Mouse (Mus musculus) midbrain, embryonic 14.5 days (tissue): ENCODE data around the gene Tepsin. TPM values are rescaled to one million over a fixed set of nuclear protein-coding genes. Genes with fewer than 3 reads are reported as not detected.
A peak's percentile ranks its signal among the peaks of the same experiment; 100 is the strongest.

Source experiments
- ATAC-seq: fragments of 200-750 bp; cut with Nextera tagmentation; 2 replicates; pipeline ENCODE4 v1.8.0; 2017; ENCODE audit warnings: moderate number of reproducible peaks, moderate library complexity; ENCODE audit not compliant: low FRiP score, low TSS enrichment
- DNase-seq: peaks from one replicate; pipeline ENCODE4 v3.0.0-alpha.2; 2015
- H3K27ac ChIP-seq: fragments of 300-500 bp; sonication (generic); replicated peaks from 2 replicates; pipeline ENCODE4 v1.5.1; 2014; ENCODE audit warnings: mild to moderate bottlenecking, low read depth, low read length, moderate library complexity
- H3K27me3 ChIP-seq: fragments of 300-500 bp; sonication (generic); 2 replicates; pipeline ENCODE4 v1.6.1; 2014; ENCODE audit warnings: low read length, control low read depth, mixed read lengths; ENCODE audit not compliant: control insufficient read depth, insufficient read depth
- H3K36me3 ChIP-seq: fragments of 300-500 bp; sonication (generic); 2 replicates; pipeline ENCODE4 v1.6.1; 2014; ENCODE audit warnings: low read length, control low read depth; ENCODE audit not compliant: control insufficient read depth, insufficient read depth
- H3K4me1 ChIP-seq: fragments of 300-500 bp; sonication (generic); 2 replicates; pipeline ENCODE4 v1.6.1; 2014; ENCODE audit warnings: mild to moderate bottlenecking, antibody characterized with exemption, low read length, control low read depth; ENCODE audit not compliant: control insufficient read depth, insufficient read depth
- H3K4me2 ChIP-seq: fragments of 300-500 bp; sonication (generic); 2 replicates; pipeline ENCODE4 v1.6.1; 2014; ENCODE audit warnings: mild to moderate bottlenecking, low read length, moderate library complexity
- H3K4me3 ChIP-seq: fragments of 300-500 bp; sonication (generic); replicated peaks from 2 replicates; pipeline ENCODE4 v1.5.1; 2014; ENCODE audit warnings: low read depth, low read length
- H3K9ac ChIP-seq: fragments of 300-500 bp; sonication (generic); replicated peaks from 2 replicates; pipeline ENCODE4 v1.6.1; 2014; ENCODE audit warnings: mild to moderate bottlenecking, low read length, moderate library complexity
- H3K9me3 ChIP-seq: fragments of 300-500 bp; sonication (generic); 2 replicates; pipeline ENCODE4 v1.6.1; 2016; ENCODE audit warnings: low read length, control low read depth, mixed read lengths; ENCODE audit not compliant: control insufficient read depth
- WGBS: fragments of 180-500 bp; shearing (Covaris S2); extraction: QIAGEN DNeasy Blood & Tissue Kit; methylation state at CpG from one replicate; pipeline ENCODE4 v1.1.7; 2014; 5-methylcytosine and 5-hydroxymethylcytosine counted together
- polyA plus RNA-seq: library from polyadenylated mRNA; unstranded; fragments of >200 nt; fragmentation: Nextera tagmentation; extraction: Ambion mirVana; gene quantifications from 2 replicates; pipeline ENCODE4 v1.2.1, GENCODE M21; 2014

Gene Tepsin
- polyA plus RNA-seq, 1 experiment from 2014 or later: 18.0 TPM

GRCm38 (mm10) chr11:120048252-120048556 lies 50.3 kb downstream of the Tepsin start:
- Histone ChIP-seq H3K4me3 (peak overlapping the region; percentile 68), H3K4me2 (peak overlapping the region; percentile 89), H3K36me3 (no peaks in the 10 kb centered on the region), H3K27ac (peak overlapping the region; percentile 89), H3K27me3 (no peaks in the 10 kb centered on the region; the same call in 1 of the 2 replicates), H3K9me3 (no peaks in the 10 kb centered on the region), H3K9ac (peak overlapping the region; percentile 94; the same call in 1 of the 2 replicates), H3K4me1 (peaks cover 39% of the 10 kb centered on the region)
- ATAC-seq: no peak; the same call in 1 of the 2 replicates
- peak; percentile 86 for DNase-seq
- WGBS: 2% methylated on average over 23 of the region's 23 CpGs

GRCm38 (mm10) chr11:120047531-120048251 lies 50.8 kb downstream of the Tepsin start:
- peak overlapping the region; percentile 89 for H3K4me2 ChIP-seq
- 6% methylated on average over 23 of the region's 23 CpGs for WGBS
- peaks cover 39% of the 10 kb centered on the region for H3K4me1 ChIP-seq
- H3K27ac ChIP-seq: peak overlapping the region; percentile 89
- peak overlapping the region; percentile 94 for H3K9ac ChIP-seq
- H3K36me3 ChIP-seq: no peaks in the 10 kb centered on the region
- no peaks in the 10 kb centered on the region for H3K9me3 ChIP-seq
- ATAC-seq: peak; percentile 21; the same call in 1 of the 2 replicates
- H3K4me3 ChIP-seq: peak overlapping the region; percentile 68
- H3K27me3 ChIP-seq: no peaks in the 10 kb centered on the region; the same call in 1 of the 2 replicates
- DNase-seq: peak; percentile 55

DNA sequence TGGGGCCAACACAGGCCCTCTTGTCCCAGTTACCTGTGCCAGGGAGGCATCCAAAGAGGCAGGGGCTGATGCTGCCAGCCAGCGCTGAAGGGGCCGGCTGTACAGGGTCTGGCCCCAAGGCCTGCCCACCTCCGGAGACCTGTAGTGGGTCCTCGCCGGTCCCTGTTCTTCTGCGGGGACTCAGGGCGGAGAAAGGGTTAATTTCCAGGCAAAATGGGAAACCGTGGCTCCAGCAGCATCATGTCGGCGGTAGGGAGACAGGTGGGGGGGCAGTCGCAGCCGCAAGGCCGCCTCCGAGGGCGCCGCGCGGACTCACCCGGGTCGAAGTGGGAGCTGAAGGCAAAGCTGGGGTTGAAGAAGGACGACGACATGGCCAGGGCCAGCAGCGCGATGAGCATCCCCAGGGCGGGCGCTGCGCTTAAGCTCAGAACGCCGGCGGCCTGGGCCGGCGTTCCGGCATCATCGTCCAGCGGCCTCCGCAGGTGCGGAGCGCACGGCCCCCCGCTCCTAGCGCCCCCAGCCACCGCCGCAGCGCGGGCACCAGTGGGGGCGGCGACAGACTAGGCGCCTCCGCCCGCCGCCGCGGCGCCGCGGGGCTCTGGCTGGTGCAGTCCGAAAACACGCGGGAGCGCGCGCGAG lies 51.9 kb downstream of the Tepsin start, which contains the start of gene Aatk:
Gene Aatk, minus strand, starts transcription at position 615 of the 639 bp plus-strand sequence.
- peak within 1 kb of the TSS; percentile 89 for H3K27ac ChIP-seq
- WGBS: under 1% methylated on average over 61 of the region's 63 CpGs
- ATAC-seq: 0 out of 2 replicates have a peak, but pooled peaks have one; percentile 5
- DNase-seq: peak; percentile 77
- peaks cover 37% of the 10 kb centered on the region for H3K4me1 ChIP-seq
- peak within 1 kb of the TSS; percentile 94 for H3K9ac ChIP-seq
- H3K4me3 ChIP-seq: peak within 1 kb of the TSS; percentile 68
- H3K36me3 ChIP-seq: no peaks in the 10 kb centered on the region
- no peaks in the 10 kb centered on the region; the same call in 1 of the 2 replicates for H3K27me3 ChIP-seq
- no peaks in the 10 kb centered on the region for H3K9me3 ChIP-seq
- H3K4me2 ChIP-seq: peak within 1 kb of the TSS; percentile 89

DNA sequence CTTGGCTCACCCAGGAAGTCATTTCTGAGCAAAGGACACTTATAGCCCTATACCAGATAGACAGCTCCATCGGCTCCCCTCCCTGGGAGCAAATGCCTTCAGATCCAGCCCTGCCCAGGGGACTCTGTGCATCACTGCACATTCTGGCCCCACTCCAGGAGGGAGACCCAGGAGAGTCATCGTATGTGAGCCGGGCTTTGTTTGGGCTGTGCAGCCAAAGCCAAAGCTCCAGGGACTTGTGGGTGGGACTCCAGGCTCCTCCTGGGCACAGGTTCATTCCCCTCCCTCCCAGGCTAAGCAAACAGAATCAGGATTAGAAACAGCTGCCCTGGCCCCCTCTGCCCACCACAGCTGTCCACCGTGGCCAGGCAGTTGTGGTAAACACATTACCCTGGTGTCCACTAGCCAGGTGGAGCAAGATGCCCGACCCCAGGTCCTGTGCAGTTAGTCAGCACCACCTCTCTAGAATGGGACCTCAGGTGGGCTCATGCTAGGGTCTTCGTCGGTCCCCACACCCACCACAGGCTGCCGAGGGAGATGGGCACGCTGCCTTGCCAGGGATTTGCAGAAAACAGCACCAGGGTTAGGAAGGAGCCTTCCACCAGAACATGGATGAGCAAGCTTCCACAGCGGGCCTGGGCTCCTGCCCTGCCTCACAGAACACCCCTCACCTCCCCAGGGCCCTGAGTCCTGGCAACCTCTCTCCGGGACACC lies 52.5 kb downstream of the Tepsin start:
- 38% methylated on average over 11 of the region's 11 CpGs for WGBS
- 0 out of 2 replicates have a peak, but pooled peaks have one; percentile 9 for ATAC-seq
- Histone ChIP-seq H3K4me3 (peak overlapping the region; percentile 68), H3K27ac (peak overlapping the region; percentile 89), H3K27me3 (no peaks in the 10 kb centered on the region; the same call in 1 of the 2 replicates), H3K9ac (peak overlapping the region; percentile 94), H3K4me2 (peak overlapping the region; percentile 89), H3K36me3 (no peaks in the 10 kb centered on the region), H3K4me1 (peaks cover 34% of the 10 kb centered on the region), H3K9me3 (no peaks in the 10 kb centered on the region)
- DNase-seq: peak; percentile 63

- Histone ChIP-seq H3K9me3 (no peaks in the 10 kb centered on the region), H3K36me3 (no peaks in the 10 kb centered on the region), H3K4me2 (peak overlapping the region; percentile 89), H3K9ac (peak overlapping the region; percentile 94), H3K4me3 (peak overlapping the region; percentile 68), H3K27me3 (no peaks in the 10 kb centered on the region; the same call in 1 of the 2 replicates), H3K4me1 (peaks cover 34% of the 10 kb centered on the region), H3K27ac (peak overlapping the region; percentile 89; the same call in 1 of the 2 replicates)
- 64% methylated on average over 4 of the region's 4 CpGs for WGBS
- ATAC-seq (no peak), DNase-seq (no peak)
Observed at GRCm38 (mm10) chr11:120045341-120045740, 53.2 kb downstream of the Tepsin start.

DNA sequence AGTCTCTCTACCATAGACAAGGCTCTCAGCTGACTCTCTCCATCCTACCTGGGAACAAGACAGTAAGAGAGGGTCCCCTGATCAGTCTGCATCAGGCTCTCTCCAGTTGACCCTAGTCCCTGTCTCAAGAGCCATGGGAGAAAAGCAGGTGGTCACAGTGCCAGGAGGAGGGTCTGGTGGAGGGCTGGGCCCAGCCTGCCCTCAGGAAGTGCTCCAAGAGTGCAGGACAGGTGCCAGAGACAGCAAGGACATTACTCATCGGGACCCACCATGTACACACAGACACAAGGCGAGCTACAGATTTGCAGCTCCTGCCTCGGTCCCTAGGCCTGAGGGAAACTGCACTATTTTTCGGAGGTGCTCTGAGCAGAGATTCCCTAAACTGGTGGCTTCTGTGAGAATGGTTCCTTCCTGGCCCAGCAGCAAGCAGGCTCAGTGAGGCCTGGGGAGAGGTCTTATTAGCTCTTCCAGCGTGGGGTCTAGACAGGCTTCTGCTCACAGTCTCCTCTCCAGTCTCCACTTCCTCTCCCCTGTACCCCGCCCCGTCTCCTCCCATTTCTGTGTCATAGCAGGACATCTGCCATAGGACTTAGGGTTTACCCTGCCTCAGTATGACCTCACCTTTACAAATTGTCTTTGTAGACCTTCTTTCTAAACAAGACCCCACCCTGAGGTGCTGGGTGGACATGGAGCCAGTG lies 56.2 kb downstream of the Tepsin start:
- H3K4me2 ChIP-seq: no peak overlapping the region
- ATAC-seq (no peak), DNase-seq (no peak)
- H3K27me3 ChIP-seq: no peaks in the 10 kb centered on the region
- no peak overlapping the region for H3K4me3 ChIP-seq
- 80% methylated on average over 7 of the region's 7 CpGs for WGBS
- H3K27ac ChIP-seq: no peak overlapping the region
- no peaks in the 10 kb centered on the region for H3K36me3 ChIP-seq
- no peaks in the 10 kb centered on the region for H3K9me3 ChIP-seq
- H3K4me1 ChIP-seq: peaks cover 18% of the 10 kb centered on the region
- H3K9ac ChIP-seq: no peak overlapping the region

GRCm38 (mm10) chr11:120041191-120042123 lies 57.1 kb downstream of the Tepsin start:
- no peak for ATAC-seq
- peaks cover 18% of the 10 kb centered on the region for H3K4me1 ChIP-seq
- 70% methylated on average over 13 of the region's 13 CpGs for WGBS

More at GRCm38 (mm10) chr11:120041191-120042123, 57.1 kb downstream of the Tepsin start:
- Histone ChIP-seq H3K27ac (no peak overlapping the region), H3K36me3 (no peaks in the 10 kb centered on the region), H3K9me3 (no peaks in the 10 kb centered on the region), H3K4me3 (no peak overlapping the region), H3K4me2 (no peak overlapping the region), H3K27me3 (no peaks in the 10 kb centered on the region), H3K9ac (no peak overlapping the region)
- DNase-seq: no peak
